Mouse (Mus musculus) midbrain, postnatal 0 days (tissue): ENCODE measurements at regions not wholly inside any gene's neighbourhood (a gene's known extent, or its start where the extent isn't known, plus 50 kb on each side); places are given as distances from the start of the nearest gene placed in this dataset.

Source experiments
- ATAC-seq: fragments of 200-750 bp; cut with Nextera tagmentation; 2 replicates; pipeline ENCODE4 v1.8.0; 2017; ENCODE audit warnings: moderate number of reproducible peaks, mild to moderate bottlenecking, moderate TSS enrichment, moderate library complexity; ENCODE audit not compliant: low FRiP score
- DNase-seq: peaks from one replicate; pipeline ENCODE4 v3.0.0-alpha.2; 2015; ENCODE audit warnings: low spot score
- H3K27ac ChIP-seq: fragments of 300-500 bp; sonication (generic); 2 replicates; pipeline ENCODE4 v1.5.1; 2014; ENCODE audit warnings: low read depth, mild to moderate bottlenecking, low read length, mixed read lengths
- H3K27me3 ChIP-seq: fragments of 300-500 bp; sonication (generic); 2 replicates; pipeline ENCODE4 v1.6.1; 2014; ENCODE audit warnings: low read length, control low read depth, mixed read lengths; ENCODE audit not compliant: insufficient read depth
- H3K36me3 ChIP-seq: fragments of 300-500 bp; sonication (generic); 2 replicates; pipeline ENCODE4 v1.6.1; 2014; ENCODE audit warnings: low read length, control low read depth, mixed read lengths; ENCODE audit not compliant: insufficient read depth
- H3K4me1 ChIP-seq: fragments of 300-500 bp; sonication (generic); 2 replicates; pipeline ENCODE4 v1.6.1; 2014; ENCODE audit warnings: mild to moderate bottlenecking, control low read depth, antibody characterized with exemption, low read length, mixed read lengths; ENCODE audit not compliant: insufficient read depth
- H3K4me2 ChIP-seq: fragments of 300-500 bp; sonication (generic); 2 replicates; pipeline ENCODE4 v1.6.1; 2014; ENCODE audit warnings: low read depth, mild to moderate bottlenecking, low read length, mixed read lengths; ENCODE audit not compliant: poor library complexity, severe bottlenecking
- H3K4me3 ChIP-seq: fragments of 300-500 bp; sonication (generic); 2 replicates; pipeline ENCODE4 v1.5.1; 2014; ENCODE audit warnings: low read depth, mild to moderate bottlenecking, low read length, moderate library complexity
- H3K9ac ChIP-seq: fragments of 300-500 bp; sonication (generic); replicated peaks from 2 replicates; pipeline ENCODE4 v1.6.1; 2014; ENCODE audit warnings: mild to moderate bottlenecking, low read length, moderate library complexity, mixed read lengths; ENCODE audit not compliant: poor library complexity, severe bottlenecking
- H3K9me3 ChIP-seq: fragments of 300-500 bp; sonication (generic); 2 replicates; pipeline ENCODE4 v1.6.1; 2016; ENCODE audit warnings: low read length, control low read depth
- CTCF ChIP-seq: IDR thresholded peaks from 2 replicates; pipeline ENCODE4 v1.5.1; 2016; ENCODE audit warnings: antibody characterized with exemption, mild to moderate bottlenecking
- WGBS: fragments of 180-500 bp; shearing (Covaris S2); extraction: QIAGEN DNeasy Blood & Tissue Kit; methylation state at CpG from one replicate; pipeline ENCODE4 v1.1.7; 2014; 5-methylcytosine and 5-hydroxymethylcytosine counted together

GRCm38 (mm10) chr9:73337045-73337740 lies 224.0 kb downstream of the Rsl24d1 start:
- no peak for TF ChIP-seq CTCF

GRCm38 (mm10) chr9:73355876-73356275 lies 242.7 kb downstream of the Rsl24d1 start:
- no peak for DNase-seq
- H3K4me3 ChIP-seq: no peak overlapping the region
- H3K9me3 ChIP-seq: no peaks in the 10 kb centered on the region
- no peaks in the 10 kb centered on the region for H3K4me1 ChIP-seq
- TF ChIP-seq CTCF: no peak
- 73% methylated on average over 5 of the region's 5 CpGs for WGBS
- H3K4me2 ChIP-seq: no peak overlapping the region
- H3K27ac ChIP-seq: no peak overlapping the region
- no peaks in the 10 kb centered on the region for H3K27me3 ChIP-seq
- H3K9ac ChIP-seq: no peak overlapping the region
- ATAC-seq: no peak
- no peaks in the 10 kb centered on the region for H3K36me3 ChIP-seq

More at GRCm38 (mm10) chr9:73337045-73337740, 224.0 kb downstream of the Rsl24d1 start:
- Histone ChIP-seq H3K4me3 (no peak overlapping the region), H3K9me3 (0 out of 2 replicates have a peak, but pooled peaks cover 5% of the 10 kb centered on the region), H3K9ac (no peak overlapping the region), H3K36me3 (no peaks in the 10 kb centered on the region), H3K27ac (no peak overlapping the region), H3K27me3 (no peaks in the 10 kb centered on the region), H3K4me1 (no peaks in the 10 kb centered on the region), H3K4me2 (no peak overlapping the region)
- ATAC-seq (no peak), DNase-seq (no peak)
- WGBS: 84% methylated on average over 2 of the region's 2 CpGs

GRCm38 (mm10) chr9:73358968-73359367 lies 245.7 kb downstream of the Rsl24d1 start:
- Histone ChIP-seq H3K4me1 (no peaks in the 10 kb centered on the region), H3K9ac (no peak overlapping the region), H3K4me3 (no peak overlapping the region), H3K36me3 (no peaks in the 10 kb centered on the region), H3K27me3 (no peaks in the 10 kb centered on the region), H3K4me2 (no peak overlapping the region), H3K9me3 (no peaks in the 10 kb centered on the region), H3K27ac (no peak overlapping the region)
- TF ChIP-seq CTCF: no peak
- DNase-seq (no peak), ATAC-seq (no peak)
- 95% methylated on average over 6 of the region's 6 CpGs for WGBS

- no peak overlapping the region for H3K9ac ChIP-seq
- no peaks in the 10 kb centered on the region for H3K36me3 ChIP-seq
- H3K27ac ChIP-seq: no peak overlapping the region
- no peaks in the 10 kb centered on the region for H3K9me3 ChIP-seq
- no peaks in the 10 kb centered on the region for H3K27me3 ChIP-seq
- ATAC-seq (no peak), DNase-seq (no peak)
- 92% methylated on average over 1 of the region's 1 CpGs for WGBS
- no peak for TF ChIP-seq CTCF
- no peak overlapping the region for H3K4me3 ChIP-seq
- H3K4me2 ChIP-seq: no peak overlapping the region
- H3K4me1 ChIP-seq: no peaks in the 10 kb centered on the region
Measured at GRCm38 (mm10) chr9:73380768-73381167, 267.5 kb downstream of the Rsl24d1 start.

GRCm38 (mm10) chr9:73392036-73392435 lies 278.8 kb downstream of the Rsl24d1 start:
- Histone ChIP-seq H3K4me3 (no peak overlapping the region), H3K4me1 (no peaks in the 10 kb centered on the region), H3K9ac (no peak overlapping the region), H3K36me3 (no peaks in the 10 kb centered on the region), H3K9me3 (no peaks in the 10 kb centered on the region), H3K4me2 (no peak overlapping the region), H3K27ac (no peak overlapping the region), H3K27me3 (no peaks in the 10 kb centered on the region)
- DNase-seq (no peak), ATAC-seq (no peak)
- TF ChIP-seq CTCF: no peak
- 74% methylated on average over 7 of the region's 7 CpGs for WGBS

GRCm38 (mm10) chr9:73413367-73413930 lies 300.2 kb downstream of the Rsl24d1 start:
- H3K4me1 ChIP-seq: 0 out of 2 replicates have a peak, but pooled peaks cover 4% of the 10 kb centered on the region
- TF ChIP-seq CTCF: no peak
- 70% methylated on average over 8 of the region's 8 CpGs for WGBS
- ATAC-seq: 0 out of 2 replicates have a peak, but pooled peaks have one; percentile 34
- H3K4me3 ChIP-seq: no peak overlapping the region
- H3K9me3 ChIP-seq: no peaks in the 10 kb centered on the region
- H3K27me3 ChIP-seq: no peaks in the 10 kb centered on the region
- DNase-seq: peak; percentile 27
- no peak overlapping the region for H3K27ac ChIP-seq
- no peaks in the 10 kb centered on the region for H3K36me3 ChIP-seq
- H3K4me2 ChIP-seq: no peak overlapping the region
- H3K9ac ChIP-seq: no peak overlapping the region
